Mouse (Mus musculus) CH12.LX (cell line): ENCODE data around the gene Exo5.
A peak's percentile ranks its signal among the peaks of the same experiment; 100 is the strongest.

Experiments
- CHD2 ChIP-seq: IDR thresholded peaks from 2 replicates; pipeline ENCODE4 v1.6.1; 2011; ENCODE audit warnings: low read length, improper control_type of control experiment
- CTCF ChIP-seq, 2 experiments: IDR thresholded peaks in 1 of 2; conservative IDR thresholded peaks in 1 of 2; 2 replicates each; pipeline ENCODE4 v1.5.1; 2011 to 2012; ENCODE audit warnings: low read depth in 2 of 2, low read length in 2 of 2, improper control_type of control experiment in 1 of 2, inconsistent platforms in 1 of 2, mild to moderate bottlenecking in 1 of 2, moderate library complexity in 1 of 2
- E2F4 ChIP-seq: IDR thresholded peaks from 2 replicates; pipeline ENCODE4 v1.6.1; 2011; ENCODE audit warnings: low read depth, low read length, improper control_type of control experiment; ENCODE audit not compliant: insufficient replicate concordance
- ELF1 ChIP-seq: IDR thresholded peaks from 2 replicates; pipeline ENCODE4 v1.6.1; 2014; ENCODE audit warnings: low read depth, mild to moderate bottlenecking, inconsistent platforms, low read length, improper control_type of control experiment
- EP300 ChIP-seq: IDR thresholded peaks from 2 replicates; pipeline ENCODE4 v1.6.1; 2011; ENCODE audit warnings: low read length, improper control_type of control experiment
- MAFK ChIP-seq: IDR thresholded peaks from 2 replicates; pipeline ENCODE4 v1.6.1; 2011; ENCODE audit warnings: low read length, improper control_type of control experiment; ENCODE audit not compliant: insufficient replicate concordance
- MEF2A ChIP-seq: IDR thresholded peaks from 2 replicates; pipeline ENCODE4 v1.6.1; 2014; ENCODE audit warnings: low read depth, mild to moderate bottlenecking, inconsistent platforms, low read length, improper control_type of control experiment, borderline replicate concordance
- ZNF384 ChIP-seq: IDR thresholded peaks from 2 replicates; pipeline ENCODE4 v1.6.1; 2012; ENCODE audit warnings: low read depth, low read length, improper control_type of control experiment, inconsistent platforms

DNA sequence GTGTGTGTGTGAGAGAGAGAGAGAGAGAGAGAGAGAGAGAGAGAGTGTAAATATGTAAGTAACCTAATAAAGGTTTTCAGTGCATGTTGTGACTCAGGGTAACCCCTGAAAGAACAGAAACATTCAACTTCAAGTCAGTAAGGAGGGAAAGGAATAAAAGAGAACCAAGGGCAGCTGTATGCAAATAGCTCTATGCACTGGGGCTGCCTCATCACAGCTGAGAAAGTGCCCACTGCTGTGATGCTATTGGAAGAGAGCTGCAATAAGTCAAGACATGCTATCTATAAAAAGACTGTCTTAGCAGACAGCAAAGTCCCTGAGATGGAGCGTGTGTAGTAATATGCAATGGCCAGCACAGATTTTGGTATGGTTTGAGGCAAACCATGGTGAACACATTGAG, 28.9 kb upstream of the Exo5 start:
- TF ChIP-seq CHD2: no peak
- TF ChIP-seq E2F4: no peak
- TF ChIP-seq ZNF384: no peak
- TF ChIP-seq ELF1: no peak
- TF ChIP-seq MAFK: no peak
- TF ChIP-seq EP300: no peak
- 0 out of 2 replicates have a peak, but pooled peaks have one; percentile 13 for TF ChIP-seq MEF2A
- TF ChIP-seq CTCF (conservative IDR thresholded peaks at IDR 0.05 in 1 of 2, IDR thresholded peaks at IDR 0.05 in 1 of 2; ENCODE audit: low read depth in 2 of 2, low read length in 2 of 2): no peak
